Mouse (Mus musculus) CH12.LX (cell line): ENCODE data around the gene Cx3cl1. TPM values are rescaled to one million over a fixed set of nuclear protein-coding genes. Genes with fewer than 3 reads are reported as not detected.
A peak's percentile ranks its signal among the peaks of the same experiment; 100 is the strongest.

Experiments
- DNase-seq: peaks from one replicate; pipeline ENCODE4 v3.0.0-alpha.2; 2013; ENCODE audit errors: extremely low read depth
- H3K27ac ChIP-seq: 2 replicates; pipeline ENCODE4 v1.5.1; 2012; ENCODE audit warnings: low read depth, mild to moderate bottlenecking, control low read depth, moderate library complexity; ENCODE audit not compliant: insufficient read depth
- H3K27me3 ChIP-seq: replicated peaks from 2 replicates; pipeline ENCODE3; 2012; ENCODE audit warnings: inconsistent platforms
- H3K36me3 ChIP-seq, 2 experiments: replicated peaks in 1 of 2; 2 replicates each; pipeline versions ENCODE3 to v1.6.1; 2012; ENCODE audit warnings: inconsistent platforms in 1 of 2, low read length in 1 of 2, mild to moderate bottlenecking in 1 of 2, mixed read lengths in 1 of 2, moderate library complexity in 1 of 2; ENCODE audit not compliant: control insufficient read depth in 1 of 2, insufficient read depth in 1 of 2
- H3K4me1 ChIP-seq, 2 experiments: 2 replicates each; pipeline ENCODE4 v1.6.1; 2012; ENCODE audit warnings: inconsistent platforms in 1 of 2, moderate library complexity in 1 of 2; ENCODE audit not compliant: insufficient read depth in 2 of 2, control insufficient read depth in 1 of 2
- H3K4me2 ChIP-seq: 2 replicates; pipeline ENCODE4 v1.6.1; 2012; ENCODE audit warnings: low read depth, mild to moderate bottlenecking, control low read depth; ENCODE audit not compliant: poor library complexity, insufficient read depth, severe bottlenecking
- H3K4me3 ChIP-seq, 3 experiments: fragments of 150-350 bp in 1 of 3; sonication (generic) in 1 of 3; replicated peaks in 1 of 3; 2 replicates each; pipeline versions ENCODE3 to v1.5.1; 2011 to 2012; ENCODE audit warnings: low read depth in 2 of 3, low read length in 2 of 3, mild to moderate bottlenecking in 2 of 3, moderate library complexity in 2 of 3, control low read depth in 1 of 3, improper control_type of control experiment in 1 of 3, inconsistent platforms in 1 of 3, mixed read lengths in 1 of 3; ENCODE audit not compliant: poor library complexity in 1 of 3
- H3K79me2 ChIP-seq: replicated peaks from 2 replicates; pipeline ENCODE4 v1.6.1; 2012; ENCODE audit warnings: mild to moderate bottlenecking, moderate library complexity; ENCODE audit not compliant: control insufficient read depth, poor library complexity, insufficient read depth, severe bottlenecking; ENCODE audit errors: extremely low read depth
- H3K9ac ChIP-seq: 2 replicates; pipeline ENCODE4 v1.6.1; 2012; ENCODE audit warnings: low read depth, mild to moderate bottlenecking, control low read depth, moderate library complexity; ENCODE audit not compliant: insufficient read depth
- H3K9me3 ChIP-seq: replicated peaks from 2 replicates; pipeline ENCODE3; 2012; ENCODE audit warnings: low read length, inconsistent platforms, mixed read lengths
- BHLHE40 ChIP-seq: IDR thresholded peaks from 2 replicates; pipeline ENCODE4 v1.6.1; 2011; ENCODE audit warnings: mild to moderate bottlenecking, low read depth, low read length, improper control_type of control experiment
- CHD1 ChIP-seq: IDR thresholded peaks from 2 replicates; pipeline ENCODE4 v1.6.1; 2012; ENCODE audit warnings: low read depth, low read length, improper control_type of control experiment, inconsistent platforms
- CHD2 ChIP-seq: IDR thresholded peaks from 2 replicates; pipeline ENCODE4 v1.6.1; 2011; ENCODE audit warnings: low read length, improper control_type of control experiment
- CTCF ChIP-seq, 2 experiments: IDR thresholded peaks in 1 of 2; conservative IDR thresholded peaks in 1 of 2; 2 replicates each; pipeline ENCODE4 v1.5.1; 2011 to 2012; ENCODE audit warnings: low read depth in 2 of 2, low read length in 2 of 2, improper control_type of control experiment in 1 of 2, inconsistent platforms in 1 of 2, mild to moderate bottlenecking in 1 of 2, moderate library complexity in 1 of 2
- ELF1 ChIP-seq: IDR thresholded peaks from 2 replicates; pipeline ENCODE4 v1.6.1; 2014; ENCODE audit warnings: low read depth, mild to moderate bottlenecking, inconsistent platforms, low read length, improper control_type of control experiment
- EP300 ChIP-seq: IDR thresholded peaks from 2 replicates; pipeline ENCODE4 v1.6.1; 2011; ENCODE audit warnings: low read length, improper control_type of control experiment
- ETS1 ChIP-seq: conservative IDR thresholded peaks from 2 replicates; pipeline ENCODE4 v1.6.1; 2012; ENCODE audit warnings: low read depth, mild to moderate bottlenecking, inconsistent platforms, low read length, improper control_type of control experiment, moderate library complexity
- GABPA ChIP-seq: IDR thresholded peaks from 2 replicates; pipeline ENCODE4 v1.6.1; 2012; ENCODE audit warnings: low read depth, low read length, improper control_type of control experiment, inconsistent platforms; ENCODE audit not compliant: insufficient replicate concordance
- HCFC1 ChIP-seq: IDR thresholded peaks from 2 replicates; pipeline ENCODE4 v1.6.1; 2012; ENCODE audit warnings: low read depth, mild to moderate bottlenecking, inconsistent platforms, low read length, improper control_type of control experiment
- IRF4 ChIP-seq: IDR thresholded peaks from 2 replicates; pipeline ENCODE4 v1.6.1; 2014; ENCODE audit warnings: low read depth, mild to moderate bottlenecking, inconsistent platforms, low read length, improper control_type of control experiment
- JUND ChIP-seq: conservative IDR thresholded peaks from 2 replicates; pipeline ENCODE4 v1.6.1; 2011; ENCODE audit warnings: low read depth, low read length, improper control_type of control experiment
- MAX ChIP-seq: IDR thresholded peaks from 2 replicates; pipeline ENCODE4 v1.6.1; 2011; ENCODE audit warnings: low read length, improper control_type of control experiment
- MAZ ChIP-seq: IDR thresholded peaks from 2 replicates; pipeline ENCODE4 v1.6.1; 2012; ENCODE audit warnings: low read depth, mild to moderate bottlenecking, inconsistent platforms, low read length, improper control_type of control experiment, moderate library complexity
- MEF2A ChIP-seq: IDR thresholded peaks from 2 replicates; pipeline ENCODE4 v1.6.1; 2014; ENCODE audit warnings: low read depth, mild to moderate bottlenecking, inconsistent platforms, low read length, improper control_type of control experiment, borderline replicate concordance
- MXI1 ChIP-seq: IDR thresholded peaks from 2 replicates; pipeline ENCODE4 v1.6.1; 2011; ENCODE audit warnings: mild to moderate bottlenecking, low read depth, low read length, improper control_type of control experiment
- MYC ChIP-seq: IDR thresholded peaks from 2 replicates; pipeline ENCODE4 v1.6.1; 2011; ENCODE audit warnings: low read depth, mild to moderate bottlenecking, improper control_type of control experiment, low read length
- NRF1 ChIP-seq: IDR thresholded peaks from 2 replicates; pipeline ENCODE4 v1.6.1; 2014; ENCODE audit warnings: low read depth, mild to moderate bottlenecking, inconsistent platforms, low read length, improper control_type of control experiment, moderate library complexity
- PAX5 ChIP-seq: IDR thresholded peaks from 2 replicates; pipeline ENCODE4 v1.6.1; 2012; ENCODE audit warnings: low read length, inconsistent platforms, mixed read lengths
- POLR2A ChIP-seq: IDR thresholded peaks from 2 replicates; pipeline ENCODE4 v1.6.1; 2011; ENCODE audit warnings: low read depth, mild to moderate bottlenecking, improper control_type of control experiment, low read length
- POLR2AphosphoS2 ChIP-seq: IDR thresholded peaks from 2 replicates; pipeline ENCODE4 v1.6.1; 2011; ENCODE audit warnings: low read depth, low read length, improper control_type of control experiment
- RAD21 ChIP-seq: IDR thresholded peaks from 2 replicates; pipeline ENCODE4 v1.6.1; 2011; ENCODE audit warnings: low read depth, mild to moderate bottlenecking, low read length, improper control_type of control experiment, moderate library complexity
- RCOR1 ChIP-seq: conservative IDR thresholded peaks from 2 replicates; pipeline ENCODE4 v1.6.1; 2012; ENCODE audit warnings: low read depth, mild to moderate bottlenecking, inconsistent platforms, low read length, improper control_type of control experiment
- SIN3A ChIP-seq: IDR thresholded peaks from 2 replicates; pipeline ENCODE4 v1.6.1; 2012; ENCODE audit warnings: low read length, improper control_type of control experiment, inconsistent platforms
- SMC3 ChIP-seq: IDR thresholded peaks from 2 replicates; pipeline ENCODE4 v1.6.1; 2011; ENCODE audit warnings: low read depth, low read length, improper control_type of control experiment
- TBP ChIP-seq: conservative IDR thresholded peaks from 2 replicates; pipeline ENCODE4 v1.6.1; 2011; ENCODE audit warnings: low read depth, low read length, improper control_type of control experiment
- TCF12 ChIP-seq: IDR thresholded peaks from 2 replicates; pipeline ENCODE4 v1.6.1; 2014; ENCODE audit warnings: low read depth, mild to moderate bottlenecking, inconsistent platforms, low read length, improper control_type of control experiment
- USF2 ChIP-seq: conservative IDR thresholded peaks from 2 replicates; pipeline ENCODE4 v1.6.1; 2011; ENCODE audit warnings: low read depth, low read length, improper control_type of control experiment
- ZC3H11A ChIP-seq: IDR thresholded peaks from 2 replicates; pipeline ENCODE4 v1.6.1; 2012; ENCODE audit warnings: low read depth, mild to moderate bottlenecking, inconsistent platforms, low read length, improper control_type of control experiment
- ZKSCAN1 ChIP-seq: IDR thresholded peaks from 2 replicates; pipeline ENCODE4 v1.6.1; 2012; ENCODE audit warnings: low read depth, inconsistent platforms, low read length, improper control_type of control experiment, borderline replicate concordance
- ZMIZ1 ChIP-seq: IDR thresholded peaks from 2 replicates; pipeline ENCODE4 v1.6.1; 2012; ENCODE audit warnings: low read depth, mild to moderate bottlenecking, inconsistent platforms, low read length, improper control_type of control experiment
- dilution Hi-C: fragments of 300-500 bp; cut with MboI; formaldehyde crosslinking; loops from 2 replicates; pipeline ENCODE4 v1.14.3; 2020; ENCODE audit warnings: low sequenced_read_pairs; ENCODE audit not compliant: extremely low pct_unique_long_range_greater_than_20kb, extremely low pct_ligation_motif_present
- in situ Hi-C: fragments of 300-500 bp; cut with MboI; formaldehyde crosslinking; loops from 3 replicates; pipeline ENCODE4 v1.14.3; 2019; ENCODE audit warnings: low sequenced_read_pairs, low pct_ligation_motif_present, low pct_unique_long_range_greater_than_20kb, mixed read lengths
- polyA plus RNA-seq: library from polyadenylated mRNA; unstranded; fragments of >175 nt; gene quantifications from 2 replicates; pipeline ENCODE4 v1.2.1, GENCODE M21; 2012; ENCODE audit warnings: low read depth; ENCODE audit not compliant: insufficient read length
- total RNA-seq, 2 experiments: library from RNA; depleted of rRNA; stranded (reverse); fragments of 300-350 nt in 1 of 2; fragments of >200 nt in 1 of 2; gene quantifications; 2 replicates each; pipeline ENCODE4 v1.2.3; 2012 to 2014

The Cx3cl1 gene
- total and polyA plus RNA-seq, 3 experiments, result 0.19 to 4.2 (median 3.7) TPM

DNA sequence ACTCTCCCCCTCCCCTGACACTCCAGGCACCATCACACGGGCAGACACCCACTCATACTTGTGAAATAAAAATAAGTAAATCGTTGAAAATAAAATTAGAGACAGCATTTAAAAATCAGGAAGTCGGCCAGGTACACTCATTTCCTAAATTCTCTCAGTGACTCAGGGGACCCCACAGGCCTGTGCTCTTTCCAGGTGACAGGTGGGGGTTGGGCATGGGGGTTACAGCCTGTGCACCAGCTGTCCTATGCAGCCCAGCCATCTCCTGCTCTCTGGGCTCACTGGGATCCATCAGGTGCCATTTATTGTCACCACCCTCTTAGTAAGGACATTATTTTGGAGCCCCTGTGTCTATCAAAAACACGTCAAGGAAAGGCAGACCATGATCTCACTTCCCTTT lies 12.1 kb downstream of the Cx3cl1 start:
- no peak for DNase-seq
- dilution Hi-C loops, result no loop called here
- in situ Hi-C loops, result loop anchor here (5.0 kb wide), 2 partner anchors 42 to 77 kb away; no protein-coding TSS in a partner anchor

DNA sequence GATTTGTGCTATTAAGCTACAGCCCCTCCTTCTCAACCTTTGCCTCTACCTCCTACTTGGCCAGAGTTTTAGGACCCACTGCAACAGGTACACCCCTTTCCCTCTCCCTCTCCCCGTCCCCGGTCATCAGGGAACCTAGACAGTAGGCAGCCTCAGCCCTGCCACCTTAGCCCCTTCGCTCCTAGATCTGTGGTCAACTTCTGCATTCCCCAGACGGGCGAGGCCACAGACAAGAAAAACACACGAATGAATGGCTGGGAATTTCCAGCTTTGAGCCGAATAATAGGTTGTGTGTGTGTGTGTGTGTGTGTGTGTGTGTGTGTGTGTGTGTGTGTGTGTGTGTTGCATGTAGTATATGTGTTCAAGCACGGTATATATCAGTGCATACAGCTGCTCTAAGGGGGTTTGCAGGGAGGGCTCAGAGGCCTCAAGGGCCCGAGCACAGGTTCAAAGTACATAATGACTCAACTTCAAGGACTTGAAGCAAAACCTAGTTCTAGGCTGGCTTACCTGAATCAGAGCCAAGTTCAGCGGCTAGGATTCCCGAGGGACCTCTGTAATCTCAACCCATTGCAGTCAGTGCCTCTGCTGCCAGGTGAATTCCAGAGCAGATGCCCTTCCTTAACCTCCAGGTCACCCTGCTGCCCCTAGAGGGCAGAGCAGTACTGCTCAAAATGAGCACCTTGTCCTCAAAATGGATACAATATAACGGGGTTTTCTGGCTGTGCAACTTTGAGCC lies 13.6 kb downstream of the Cx3cl1 start:
- Histone ChIP-seq H3K9me3 (no peaks in the 10 kb centered on the region), H3K27ac (peak overlapping the region; percentile 86), H3K4me3 (peak overlapping the region in 1 of 3 experiments; percentile 29), H3K4me1 (peaks cover 22 to 75% of the 10 kb centered on the region in 2 experiments), H3K79me2 (peaks cover 2% of the 10 kb centered on the region; the same call in 1 of the 2 replicates), H3K4me2 (peak overlapping the region; percentile 13), H3K36me3 (peaks cover 0 to under 1% of the 10 kb centered on the region in 2 experiments), H3K27me3 (no peaks in the 10 kb centered on the region), H3K9ac (no peak overlapping the region)
- dilution Hi-C loops (no loop called here), in situ Hi-C loops (no loop called here)
- peak; percentile 86 for DNase-seq
- TF ChIP-seq MYC (no peak; the same call in 1 of the 2 replicates), CTCF (conservative IDR thresholded peaks at IDR 0.05 in 1 of 2, IDR thresholded peaks at IDR 0.05 in 1 of 2; ENCODE audit: low read depth in 2 of 2, low read length in 2 of 2) (peak; percentile 57 to 92), ZC3H11A (peak; percentile 52; the same call in 1 of the 2 replicates), ELF1 (peak; percentile 40; the same call in 1 of the 2 replicates), RAD21 (peak; percentile 85), POLR2AphosphoS2 (no peak), MAX (peak; percentile 59), USF2 (no peak), MEF2A (peak; percentile 69; the same call in 1 of the 2 replicates), IRF4 (peak; percentile 57), SMC3 (peak; percentile 82), TCF12 (0 out of 2 replicates have a peak, but pooled peaks have one; percentile 61), HCFC1 (no peak), BHLHE40 (peak; percentile 57), NRF1 (peak; percentile 32; the same call in 1 of the 2 replicates), ETS1 (peak; percentile 67), CHD2 (peak; percentile 30; the same call in 1 of the 2 replicates), ZKSCAN1 (no peak), POLR2A (no peak), RCOR1 (0 out of 2 replicates have a peak, but pooled peaks have one; percentile 60)

More for the DNA sequence above, 12.1 kb downstream of the Cx3cl1 start:
- Histone ChIP-seq H3K4me1 (peaks cover 22 to 65% of the 10 kb centered on the region in 2 experiments), H3K79me2 (peaks cover 2% of the 10 kb centered on the region; the same call in 1 of the 2 replicates), H3K4me3 (peak overlapping the region in 1 of 3 experiments; percentile 0), H3K9ac (no peak overlapping the region; the same call in 1 of the 2 replicates), H3K9me3 (no peaks in the 10 kb centered on the region), H3K27me3 (no peaks in the 10 kb centered on the region), H3K4me2 (peak overlapping the region; percentile 31; the same call in 1 of the 2 replicates), H3K36me3 (peaks cover 0 to 4% of the 10 kb centered on the region in 2 experiments), H3K27ac (peak overlapping the region; percentile 86)
- TF ChIP-seq ZC3H11A, result no peak
- TF ChIP-seq ZMIZ1, result no peak
- TF ChIP-seq ETS1, result peak; percentile 68
- TF ChIP-seq MXI1, result no peak
- TF ChIP-seq JUND, result 0 out of 2 replicates have a peak, but pooled peaks have one; percentile 31
- TF ChIP-seq POLR2A, result 0 out of 2 replicates have a peak, but pooled peaks have one; percentile 10
- TF ChIP-seq RAD21, result no peak
- no peak for TF ChIP-seq USF2
- peak; percentile 37; the same call in 1 of the 2 replicates for TF ChIP-seq ELF1
- peak; percentile 82 for TF ChIP-seq IRF4
- TF ChIP-seq CHD2, result peak; percentile 90
- TF ChIP-seq MAX, result no peak; the same call in 1 of the 2 replicates
- peak; percentile 70 for TF ChIP-seq BHLHE40
- no peak for TF ChIP-seq CTCF (conservative IDR thresholded peaks at IDR 0.05 in 1 of 2, IDR thresholded peaks at IDR 0.05 in 1 of 2; ENCODE audit: low read depth in 2 of 2, low read length in 2 of 2)
- TF ChIP-seq GABPA, result no peak
- peak; percentile 80; the same call in 1 of the 2 replicates for TF ChIP-seq EP300
- TF ChIP-seq MEF2A, result peak; percentile 46; the same call in 1 of the 2 replicates
- no peak for TF ChIP-seq TBP
- peak; percentile 77 for TF ChIP-seq TCF12
- no peak; the same call in 1 of the 2 replicates for TF ChIP-seq MYC
- peak; percentile 43; the same call in 1 of the 2 replicates for TF ChIP-seq MAZ
- no peak for TF ChIP-seq PAX5
- no peak for TF ChIP-seq SIN3A
- TF ChIP-seq CHD1, result no peak
